Mouse (Mus musculus) thymus, postnatal 10 days (tissue): ENCODE data around the gene Tecr.

Source experiments
- DNase-seq, 2 experiments: peaks; one replicate each; pipeline ENCODE4 v3.0.0; 2021; ENCODE audit warnings: low spot score in 2 of 2

Tecr gene

GRCm38 (mm10) chr8:83582226-83582625, 25.5 kb downstream of the Tecr start:
- no peak for DNase-seq

- no peak for DNase-seq
Measured at GRCm38 (mm10) chr8:83580826-83581225, 26.9 kb downstream of the Tecr start.

DNA sequence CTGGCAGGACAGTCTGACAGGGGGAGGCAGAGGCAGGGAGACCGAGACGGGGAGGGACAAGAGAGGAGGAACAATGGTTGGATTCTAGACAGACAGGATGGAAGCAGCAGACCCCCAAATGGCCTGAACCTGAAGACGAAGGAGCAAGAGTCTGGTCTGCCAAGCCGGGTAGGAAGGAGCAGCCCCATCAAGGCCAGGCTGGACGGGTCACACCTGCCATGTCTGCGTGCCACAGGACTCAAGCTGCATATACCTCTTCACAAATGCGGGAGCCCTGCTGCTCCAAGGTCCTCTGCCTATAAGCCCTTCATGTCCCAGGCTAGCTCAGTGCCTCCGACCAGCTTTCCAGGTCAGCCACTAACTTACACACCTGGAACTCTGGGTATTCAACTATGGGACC, 28.1 kb downstream of the Tecr start:
- peak in 1 of 2 experiments; percentile 2 for DNase-seq

- DNase-seq, result peak in 1 of 2 experiments; percentile 2
Measured at GRCm38 (mm10) chr8:83578131-83579055, 29.4 kb downstream of the Tecr start.

GRCm38 (mm10) chr8:83577384-83577791, 30.4 kb downstream of the Tecr start:
- DNase-seq, result peak in 1 of 2 experiments; percentile 2

- DNase-seq, result peak in 1 of 2 experiments; percentile 2
Measured at GRCm38 (mm10) chr8:83576921-83577320, 30.9 kb downstream of the Tecr start.

GRCm38 (mm10) chr8:83576516-83576895, 31.3 kb downstream of the Tecr start:
- DNase-seq, result no peak

- DNase-seq, result peak in 1 of 2 experiments; percentile 2
Measured at GRCm38 (mm10) chr8:83575561-83576515, 31.9 kb downstream of the Tecr start.

GRCm38 (mm10) chr8:83574631-83575315, 33.0 kb downstream of the Tecr start:
- peak in 1 of 2 experiments; percentile 2 for DNase-seq

DNA sequence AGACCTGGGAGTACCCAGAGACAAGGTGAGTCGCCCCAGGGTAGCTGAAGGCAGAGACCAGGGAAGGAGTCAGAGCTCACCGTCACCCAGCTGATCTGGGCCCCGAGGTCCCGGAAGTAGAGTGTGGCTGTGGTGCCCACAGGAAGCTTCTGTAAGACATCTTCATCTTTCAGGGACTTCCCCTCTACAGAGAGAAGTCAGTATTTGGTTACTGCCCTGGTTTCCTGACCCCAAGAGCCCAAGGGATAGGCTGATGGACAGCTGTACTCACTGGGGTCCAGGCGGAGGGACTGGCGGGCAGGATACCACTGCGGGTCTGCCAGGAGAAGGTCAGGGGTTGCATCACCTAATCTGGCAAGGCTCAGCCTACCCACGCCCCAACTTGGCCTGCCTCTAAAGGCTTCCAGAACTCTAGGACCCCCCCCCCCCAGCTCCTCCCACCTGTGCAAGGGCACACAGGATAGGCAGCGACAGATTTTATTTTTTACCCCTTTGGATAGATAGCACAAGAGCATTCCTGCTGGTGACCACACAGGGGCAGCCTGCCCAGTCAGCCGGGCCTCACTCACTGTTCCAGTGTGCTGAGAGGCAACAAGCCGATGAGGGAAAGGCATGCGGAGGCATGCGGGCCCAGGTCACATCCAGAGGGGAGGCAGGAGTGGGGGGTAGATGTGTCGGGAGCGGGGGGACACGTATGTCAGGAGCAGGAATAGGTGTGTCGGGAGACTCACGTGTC, 34.5 kb downstream of the Tecr start:
- peak; percentile 58 for DNase-seq

DNA sequence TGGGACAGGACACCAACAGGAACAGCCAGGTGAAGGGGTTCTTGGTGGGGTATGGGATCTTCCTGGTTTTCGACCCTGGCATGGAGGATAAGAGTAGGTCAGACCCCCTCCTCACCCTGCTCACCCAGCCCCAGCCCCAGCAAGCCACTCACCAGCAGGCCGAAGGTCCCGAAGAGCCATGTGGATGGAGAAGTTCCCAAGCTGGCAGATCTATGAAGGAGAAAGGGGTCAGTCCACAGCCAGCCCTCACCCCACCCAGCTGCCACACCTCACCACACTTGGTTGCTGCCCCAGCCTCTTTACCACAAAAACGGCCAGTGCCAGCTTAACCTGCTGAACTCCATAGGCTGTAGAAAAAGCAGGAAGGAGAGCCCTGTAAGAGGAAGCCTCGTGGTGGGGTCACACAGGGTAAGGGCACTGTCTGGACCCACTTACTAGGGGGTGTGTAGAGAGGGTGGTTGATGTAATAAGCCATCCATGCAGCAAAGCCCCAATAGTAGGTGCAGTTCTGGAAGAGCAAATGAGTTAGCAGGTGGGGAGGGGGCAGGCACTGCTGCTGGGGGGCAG, 35.4 kb downstream of the Tecr start:
- DNase-seq, result peak in 1 of 2 experiments; percentile 3

GRCm38 (mm10) chr8:83571791-83572190, 36.0 kb downstream of the Tecr start:
- DNase-seq, result peak in 1 of 2 experiments; percentile 2

- peak in 1 of 2 experiments; percentile 2 for DNase-seq
Measured at GRCm38 (mm10) chr8:83571001-83571340, 36.8 kb downstream of the Tecr start.

- DNase-seq, result peak in 1 of 2 experiments; percentile 2
Measured at GRCm38 (mm10) chr8:83570272-83571000, 37.3 kb downstream of the Tecr start.

DNA sequence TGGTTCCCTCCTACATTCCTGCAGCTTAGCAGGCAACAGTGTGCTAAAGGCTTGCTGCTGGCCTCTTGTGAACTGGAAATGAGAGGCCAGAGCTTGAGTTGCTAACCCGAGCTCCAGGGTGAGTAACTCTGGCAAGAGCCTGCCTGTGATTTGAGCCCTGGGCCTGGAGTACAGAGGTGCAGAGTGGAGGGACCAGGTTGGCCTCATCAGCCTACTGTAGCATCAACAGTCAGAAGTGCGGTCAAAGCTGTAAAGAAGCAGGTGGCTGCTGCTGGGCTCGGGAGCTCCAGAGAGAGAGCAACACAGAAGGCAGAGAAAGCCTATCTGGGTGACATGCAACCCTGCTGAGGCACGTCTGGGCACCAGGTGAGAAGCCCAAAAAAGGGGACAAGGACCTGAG, 38.6 kb downstream of the Tecr start:
- peak in 1 of 2 experiments; percentile 2 for DNase-seq

GRCm38 (mm10) chr8:83568755-83569154, 39.0 kb downstream of the Tecr start:
- DNase-seq, result peak in 1 of 2 experiments; percentile 2

DNA sequence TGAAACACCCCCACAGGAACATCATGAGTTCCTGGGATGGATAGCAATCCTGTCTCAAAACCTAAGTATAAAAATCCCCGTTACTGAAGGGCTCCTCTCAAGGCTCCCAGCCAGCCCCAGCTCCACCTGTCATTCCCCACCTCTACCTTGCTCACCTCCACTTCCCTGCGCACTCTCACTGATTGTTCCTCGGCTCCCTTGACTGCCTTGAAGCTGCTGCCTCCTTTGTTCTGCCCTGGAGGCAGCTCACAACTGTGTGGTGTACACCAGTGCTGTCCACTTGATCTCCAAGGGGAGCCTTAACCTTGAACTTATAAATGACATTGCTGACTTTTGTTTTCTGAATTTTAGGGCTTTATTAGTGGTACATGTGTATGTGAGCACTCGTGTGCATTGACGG, 39.6 kb downstream of the Tecr start:
- peak in 1 of 2 experiments; percentile 3 for DNase-seq

DNA sequence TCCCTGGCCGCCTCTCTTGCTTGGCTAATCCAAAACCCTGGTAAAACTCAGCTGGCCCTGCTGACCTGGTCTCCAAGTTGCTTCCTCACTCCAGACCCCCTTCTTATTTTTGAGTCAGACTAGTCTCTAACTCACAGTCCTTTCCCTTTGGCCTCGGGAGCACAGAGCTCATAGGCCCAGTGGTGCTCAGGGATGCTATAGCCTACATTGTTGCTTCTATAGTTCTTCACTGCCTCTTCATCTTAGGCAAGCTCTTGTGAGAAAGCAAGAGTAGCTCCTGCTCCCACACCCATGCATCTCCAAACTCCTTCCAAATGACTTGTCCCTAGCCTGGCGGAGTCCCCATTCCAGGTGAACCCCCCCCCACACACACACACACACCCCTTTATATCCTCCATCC, 40.1 kb downstream of the Tecr start:
- peak in 1 of 2 experiments; percentile 2 for DNase-seq

DNA sequence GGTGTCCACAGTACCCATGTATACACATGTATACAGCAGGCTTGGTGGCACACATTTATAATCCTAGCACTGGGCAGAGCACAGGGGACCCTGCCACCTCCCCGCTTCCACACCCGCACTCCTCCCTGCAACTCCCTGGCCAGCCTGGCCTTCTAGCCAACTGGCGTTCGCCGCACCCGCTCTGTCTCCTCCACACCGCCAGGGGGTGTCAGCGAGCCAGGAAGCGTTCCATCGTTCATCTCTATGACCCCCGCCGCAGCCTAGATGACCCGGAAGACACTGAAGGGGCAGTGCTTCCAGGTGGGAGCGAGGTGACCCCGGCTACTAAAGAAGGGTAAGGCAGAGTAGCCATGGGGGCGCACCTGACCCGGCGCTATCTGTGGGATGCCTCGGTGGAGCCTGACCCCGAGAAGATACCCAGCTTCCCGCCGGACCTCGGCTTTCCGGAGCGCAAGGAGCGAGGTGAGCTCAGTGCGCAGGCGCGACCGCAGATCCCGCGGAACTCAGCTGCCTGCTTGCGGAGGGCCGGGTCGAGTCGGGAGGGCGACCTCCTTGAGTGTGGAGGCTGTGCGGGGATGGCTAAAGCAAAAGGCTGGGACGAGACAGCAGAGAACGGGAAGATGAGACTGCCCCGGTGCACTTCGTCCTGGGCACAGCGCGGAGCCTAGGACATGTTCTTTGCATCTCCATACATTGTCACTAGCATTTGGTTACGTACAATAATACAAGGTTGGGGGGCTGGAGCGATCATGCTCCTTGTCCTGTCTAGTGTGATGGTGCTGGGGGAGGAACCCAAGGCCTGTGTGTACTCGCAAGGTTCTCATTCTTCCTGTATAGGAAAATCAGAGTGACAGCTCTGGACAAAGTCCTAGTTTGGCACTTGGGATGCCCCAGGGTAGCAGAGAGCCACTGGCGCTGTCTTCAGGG, 41.0 kb downstream of the Tecr start, which contains the start of gene Ndufb7:
TSS of gene Ndufb7 (plus strand) at position 203 of the 927 bp plus-strand sequence.
- peak; percentile 91 to 97 for DNase-seq
